Mouse (Mus musculus): ENCODE measurements around the gene Gemin7. TPM values are rescaled to one million over a fixed set of nuclear protein-coding genes. Genes with fewer than 3 reads are reported as not detected.

Gene Gemin7
- polyA plus RNA-seq, 1 experiment from 2014 or later: 152 TPM

- H3K4me3 ChIP-seq (ENCODE audit: low read depth, low read length): no peak overlapping the region
- ATAC-seq (ENCODE audit: low FRiP score): peak; percentile 42; the same call in 1 of the 2 replicates
- peaks cover 3% of the 10 kb centered on the region; the same call in 1 of the 2 replicates for H3K4me1 ChIP-seq (ENCODE audit: control insufficient read depth, insufficient read depth, low read length)
- H3K9me3 ChIP-seq (ENCODE audit: control insufficient read depth, low read length): no peaks in the 10 kb centered on the region
- no peaks in the 10 kb centered on the region for H3K27me3 ChIP-seq (ENCODE audit: control insufficient read depth, insufficient read depth, low read length)
- 69% methylated on average over 8 of the region's 8 CpGs for WGBS
- H3K36me3 ChIP-seq (ENCODE audit: control insufficient read depth, insufficient read depth, low read length): no peaks in the 10 kb centered on the region
- H3K4me2 ChIP-seq: no peak overlapping the region
- no peak for DNase-seq (ENCODE audit: low spot score, missing footprints)
- H3K9ac ChIP-seq (ENCODE audit: low read length): peak overlapping the region; percentile 16; the same call in 1 of the 2 replicates
- H3K27ac ChIP-seq (ENCODE audit: low read depth, low read length): no peak overlapping the region
Observed at GRCm38 (mm10) chr7:19542155-19542691, 35.2 kb downstream of the Gemin7 start.

GRCm38 (mm10) chr7:19541681-19542154 is 35.7 kb downstream of the Gemin7 start:
- ATAC-seq (ENCODE audit: low FRiP score): peak; percentile 5; the same call in 1 of the 2 replicates
- Histone ChIP-seq H3K27me3 (ENCODE audit: control insufficient read depth, insufficient read depth, low read length) (no peaks in the 10 kb centered on the region), H3K4me2 (no peak overlapping the region), H3K27ac (ENCODE audit: low read depth, low read length) (no peak overlapping the region), H3K4me1 (ENCODE audit: control insufficient read depth, insufficient read depth, low read length) (peaks cover 3% of the 10 kb centered on the region; the same call in 1 of the 2 replicates), H3K36me3 (ENCODE audit: control insufficient read depth, insufficient read depth, low read length) (no peaks in the 10 kb centered on the region), H3K4me3 (ENCODE audit: low read depth, low read length) (no peak overlapping the region), H3K9me3 (ENCODE audit: control insufficient read depth, low read length) (no peaks in the 10 kb centered on the region), H3K9ac (ENCODE audit: low read length) (no peak overlapping the region)
- 80% methylated on average over 7 of the region's 7 CpGs for WGBS
- DNase-seq (ENCODE audit: low spot score, missing footprints): no peak

GRCm38 (mm10) chr7:19540771-19541566 is 36.4 kb downstream of the Gemin7 start:
- Histone ChIP-seq H3K4me3 (ENCODE audit: low read depth, low read length) (no peak overlapping the region), H3K4me1 (ENCODE audit: control insufficient read depth, insufficient read depth, low read length) (peaks cover 3% of the 10 kb centered on the region; the same call in 1 of the 2 replicates), H3K4me2 (no peak overlapping the region), H3K27me3 (ENCODE audit: control insufficient read depth, insufficient read depth, low read length) (no peaks in the 10 kb centered on the region), H3K9me3 (ENCODE audit: control insufficient read depth, low read length) (no peaks in the 10 kb centered on the region), H3K36me3 (ENCODE audit: control insufficient read depth, insufficient read depth, low read length) (no peaks in the 10 kb centered on the region), H3K27ac (ENCODE audit: low read depth, low read length) (no peak overlapping the region), H3K9ac (ENCODE audit: low read length) (no peak overlapping the region)
- ATAC-seq (ENCODE audit: low FRiP score) (no peak), DNase-seq (ENCODE audit: low spot score, missing footprints) (no peak)
- 95% methylated on average over 2 of the region's 2 CpGs for WGBS

- H3K4me3 ChIP-seq (ENCODE audit: low read depth, low read length): no peak overlapping the region
- H3K9ac ChIP-seq (ENCODE audit: low read length): no peak overlapping the region
- no peak for ATAC-seq (ENCODE audit: low FRiP score)
- no peak for DNase-seq (ENCODE audit: low spot score, missing footprints)
- H3K27ac ChIP-seq (ENCODE audit: low read depth, low read length): no peak overlapping the region
- no peaks in the 10 kb centered on the region for H3K4me1 ChIP-seq (ENCODE audit: control insufficient read depth, insufficient read depth, low read length)
- WGBS: 97% methylated on average over 10 of the region's 10 CpGs
- H3K4me2 ChIP-seq: no peak overlapping the region
- no peaks in the 10 kb centered on the region for H3K9me3 ChIP-seq (ENCODE audit: control insufficient read depth, low read length)
- H3K27me3 ChIP-seq (ENCODE audit: control insufficient read depth, insufficient read depth, low read length): no peaks in the 10 kb centered on the region
- peaks cover 21% of the 10 kb centered on the region; the same call in 1 of the 2 replicates for H3K36me3 ChIP-seq (ENCODE audit: control insufficient read depth, insufficient read depth, low read length)
Observed at GRCm38 (mm10) chr7:19534676-19535075, 42.7 kb downstream of the Gemin7 start.

- no peak for DNase-seq (ENCODE audit: low spot score, missing footprints)
- no peak for ATAC-seq (ENCODE audit: low FRiP score)
- Histone ChIP-seq H3K27me3 (ENCODE audit: control insufficient read depth, insufficient read depth, low read length) (no peaks in the 10 kb centered on the region), H3K4me1 (ENCODE audit: control insufficient read depth, insufficient read depth, low read length) (no peaks in the 10 kb centered on the region), H3K36me3 (ENCODE audit: control insufficient read depth, insufficient read depth, low read length) (peaks cover 21% of the 10 kb centered on the region; the same call in 1 of the 2 replicates), H3K4me2 (no peak overlapping the region), H3K27ac (ENCODE audit: low read depth, low read length) (no peak overlapping the region), H3K4me3 (ENCODE audit: low read depth, low read length) (no peak overlapping the region), H3K9ac (ENCODE audit: low read length) (no peak overlapping the region), H3K9me3 (ENCODE audit: control insufficient read depth, low read length) (no peaks in the 10 kb centered on the region)
- WGBS: 93% methylated on average over 14 of the region's 14 CpGs
Observed at GRCm38 (mm10) chr7:19532240-19532639, 45.2 kb downstream of the Gemin7 start.

- 74% methylated on average over 10 of the region's 10 CpGs for WGBS
- ATAC-seq (ENCODE audit: low FRiP score) (no peak), DNase-seq (ENCODE audit: low spot score, missing footprints) (no peak)
- H3K9me3 ChIP-seq (ENCODE audit: control insufficient read depth, low read length): no peaks in the 10 kb centered on the region
- no peaks in the 10 kb centered on the region for H3K4me1 ChIP-seq (ENCODE audit: control insufficient read depth, insufficient read depth, low read length)
- H3K4me2 ChIP-seq: no peak overlapping the region
- no peak overlapping the region for H3K9ac ChIP-seq (ENCODE audit: low read length)
- H3K36me3 ChIP-seq (ENCODE audit: control insufficient read depth, insufficient read depth, low read length): peaks cover 21% of the 10 kb centered on the region; the same call in 1 of the 2 replicates
- H3K4me3 ChIP-seq (ENCODE audit: low read depth, low read length): no peak overlapping the region
- no peaks in the 10 kb centered on the region for H3K27me3 ChIP-seq (ENCODE audit: control insufficient read depth, insufficient read depth, low read length)
- H3K27ac ChIP-seq (ENCODE audit: low read depth, low read length): no peak overlapping the region
Observed at GRCm38 (mm10) chr7:19531077-19531476, 46.3 kb downstream of the Gemin7 start.

GRCm38 (mm10) chr7:19525105-19525481 is 52.3 kb downstream of the Gemin7 start:
- no peak overlapping the region for H3K27ac ChIP-seq (ENCODE audit: low read depth, low read length)
- DNase-seq (ENCODE audit: low spot score, missing footprints): no peak
- H3K9me3 ChIP-seq (ENCODE audit: control insufficient read depth, low read length): no peaks in the 10 kb centered on the region
- 71% methylated on average over 2 of the region's 2 CpGs for WGBS
- no peak overlapping the region for H3K4me2 ChIP-seq
- ATAC-seq (ENCODE audit: low FRiP score): no peak
- H3K36me3 ChIP-seq (ENCODE audit: control insufficient read depth, insufficient read depth, low read length): no peaks in the 10 kb centered on the region; the same call in 1 of the 2 replicates
- peaks cover 53% of the 10 kb centered on the region for H3K27me3 ChIP-seq (ENCODE audit: control insufficient read depth, insufficient read depth, low read length)
- H3K9ac ChIP-seq (ENCODE audit: low read length): no peak overlapping the region
- no peak overlapping the region for H3K4me3 ChIP-seq (ENCODE audit: low read depth, low read length)
- peaks cover 14% of the 10 kb centered on the region for H3K4me1 ChIP-seq (ENCODE audit: control insufficient read depth, insufficient read depth, low read length)

GRCm38 (mm10) chr7:19524420-19525104 is 52.8 kb downstream of the Gemin7 start:
- 13% methylated on average over 24 of the region's 24 CpGs for WGBS
- Histone ChIP-seq H3K27me3 (ENCODE audit: control insufficient read depth, insufficient read depth, low read length) (peaks cover 58% of the 10 kb centered on the region), H3K27ac (ENCODE audit: low read depth, low read length) (no peak overlapping the region), H3K4me1 (ENCODE audit: control insufficient read depth, insufficient read depth, low read length) (peaks cover 19% of the 10 kb centered on the region), H3K9me3 (ENCODE audit: control insufficient read depth, low read length) (no peaks in the 10 kb centered on the region), H3K4me2 (peak overlapping the region; percentile 60), H3K36me3 (ENCODE audit: control insufficient read depth, insufficient read depth, low read length) (no peaks in the 10 kb centered on the region), H3K9ac (ENCODE audit: low read length) (peak overlapping the region; percentile 59), H3K4me3 (ENCODE audit: low read depth, low read length) (peak overlapping the region; percentile 36)
- peak; percentile 92 for DNase-seq (ENCODE audit: low spot score, missing footprints)
- peak; percentile 53 for ATAC-seq (ENCODE audit: low FRiP score)

Measured in midbrain, embryonic 11.5 days (tissue).